Mouse (Mus musculus) ES-E14 (cell line): ENCODE data around the gene Bag3. TPM values are rescaled to one million over a fixed set of nuclear protein-coding genes. Genes with fewer than 3 reads are reported as not detected.
"Not testable (repeated sequence)": the region's sequence is repeated elsewhere in the genome, so short reads cannot be mapped to it uniquely, and the experiment has no call there.

Experiments
- DNase-seq: peaks from one replicate; pipeline ENCODE4 v3.0.0-alpha.2; 2013; ENCODE audit warnings: low read depth, low spot score
- H3K27ac ChIP-seq: 2 replicates; pipeline ENCODE4 v1.5.1; 2012; ENCODE audit warnings: low read depth, mild to moderate bottlenecking, low read length, moderate library complexity, mixed read lengths; ENCODE audit not compliant: poor library complexity, insufficient read depth, severe bottlenecking
- H3K36me3 ChIP-seq: 2 replicates; pipeline ENCODE4 v1.6.1; 2012; ENCODE audit warnings: mild to moderate bottlenecking, low read length, moderate library complexity, mixed read lengths; ENCODE audit not compliant: control insufficient read depth, poor library complexity, insufficient read depth, severe bottlenecking
- H3K4me1 ChIP-seq, 2 experiments: fragments of 150-350 bp in 1 of 2; sonication (generic) in 1 of 2; 2 replicates each; pipeline ENCODE4 v1.6.1; 2012; ENCODE audit warnings: low read length in 2 of 2, mild to moderate bottlenecking in 1 of 2, mixed read lengths in 1 of 2; ENCODE audit not compliant: control insufficient read depth in 2 of 2, insufficient read depth in 2 of 2, poor library complexity in 1 of 2
- H3K4me3 ChIP-seq, 2 experiments: fragments of 150-350 bp in 1 of 2; sonication (generic) in 1 of 2; 2 replicates each; pipeline ENCODE4 v1.5.1; 2012; ENCODE audit warnings: low read length in 2 of 2, low read depth in 1 of 2, mild to moderate bottlenecking in 1 of 2, mixed read lengths in 1 of 2; ENCODE audit not compliant: insufficient read depth in 1 of 2, poor library complexity in 1 of 2, severe bottlenecking in 1 of 2
- H3K9ac ChIP-seq: 2 replicates; pipeline ENCODE4 v1.6.1; 2012; ENCODE audit warnings: low read depth, mild to moderate bottlenecking, low read length, mixed read lengths; ENCODE audit not compliant: poor library complexity, insufficient read depth, severe bottlenecking
- H3K9me3 ChIP-seq: fragments of 150-350 bp; sonication (generic); 2 replicates; pipeline ENCODE4 v1.6.1; 2012; ENCODE audit warnings: low read depth, mild to moderate bottlenecking, low read length; ENCODE audit not compliant: control insufficient read depth, insufficient read depth
- CHD2 ChIP-seq: IDR thresholded peaks from 2 replicates; pipeline ENCODE4 v1.6.1; 2014; ENCODE audit warnings: mild to moderate bottlenecking, low read depth, low read length, inconsistent platforms
- HCFC1 ChIP-seq: IDR thresholded peaks from 2 replicates; pipeline ENCODE4 v1.6.1; 2012; ENCODE audit warnings: low read length, inconsistent platforms, borderline replicate concordance; ENCODE audit not compliant: insufficient read depth
- MAFK ChIP-seq: IDR thresholded peaks from 2 replicates; pipeline ENCODE4 v1.6.1; 2014; ENCODE audit warnings: mild to moderate bottlenecking, low read depth, low read length, inconsistent platforms; ENCODE audit not compliant: insufficient read depth
- ZC3H11A ChIP-seq: IDR thresholded peaks from 2 replicates; pipeline ENCODE4 v1.6.1; 2012; ENCODE audit warnings: low read depth, mild to moderate bottlenecking, inconsistent platforms, low read length, borderline replicate concordance
- ZNF384 ChIP-seq: IDR thresholded peaks from 2 replicates; pipeline ENCODE4 v1.6.1; 2012; ENCODE audit warnings: low read depth, low read length, inconsistent platforms
- in situ Hi-C, 2 experiments: fragments of 600-800 bp; cut with MboI; formaldehyde crosslinking; loops; one replicate each; pipeline ENCODE4 v1.15.1; 2025; ENCODE audit warnings: low sequenced_read_pairs in 2 of 2, inconsistent platforms in 1 of 2; ENCODE audit not compliant: unreplicated experiment in 2 of 2
- total RNA-seq: library from RNA; depleted of rRNA; stranded (reverse); fragments of 300-350 nt; gene quantifications from 2 replicates; pipeline ENCODE4 v1.2.3, GENCODE M21; 2012

Bag3 gene
- total RNA-seq, 1 experiment, result 13.6 TPM

GRCm38 (mm10) chr7:128563373-128563772, 40.0 kb downstream of the Bag3 start:
- in situ Hi-C loops, result no loop called here
- H3K4me1 ChIP-seq, result peaks cover 6 to 10% of the 10 kb centered on the region in 2 experiments; a peak in 2 of 4 replicates
- H3K27ac ChIP-seq, result no peak overlapping the region
- no peak overlapping the region for H3K9ac ChIP-seq
- H3K4me3 ChIP-seq, result no peak overlapping the region
- no peaks in the 10 kb centered on the region for H3K9me3 ChIP-seq
- peak; percentile 51 for DNase-seq
- TF ChIP-seq CHD2 (no peak), MAFK (no peak), ZC3H11A (no peak), HCFC1 (no peak), ZNF384 (no peak)
- no peaks in the 10 kb centered on the region for H3K36me3 ChIP-seq

- H3K4me3 ChIP-seq, result no peak overlapping the region
- peaks cover 6 to 10% of the 10 kb centered on the region in 2 experiments; a peak in 2 of 4 replicates for H3K4me1 ChIP-seq
- in situ Hi-C loops, result no loop called here
- no peak overlapping the region for H3K27ac ChIP-seq
- TF ChIP-seq CHD2, result no peak
- TF ChIP-seq ZC3H11A, result no peak
- no peak for TF ChIP-seq MAFK
- TF ChIP-seq ZNF384, result no peak
- TF ChIP-seq HCFC1, result no peak
- no peak for DNase-seq
- no peak overlapping the region for H3K9ac ChIP-seq
- no peaks in the 10 kb centered on the region for H3K36me3 ChIP-seq
- no peaks in the 10 kb centered on the region for H3K9me3 ChIP-seq
Measured at GRCm38 (mm10) chr7:128566311-128566710, 42.9 kb downstream of the Bag3 start.

GRCm38 (mm10) chr7:128567561-128568244, 44.3 kb downstream of the Bag3 start:
- no peaks in the 10 kb centered on the region for H3K9me3 ChIP-seq
- TF ChIP-seq ZC3H11A (no peak), ZNF384 (no peak), HCFC1 (no peak), MAFK (no peak), CHD2 (no peak)
- DNase-seq, result no peak
- H3K4me1 ChIP-seq, result peaks cover 6 to 10% of the 10 kb centered on the region in 2 experiments; a peak in 2 of 4 replicates
- no peaks in the 10 kb centered on the region for H3K36me3 ChIP-seq
- in situ Hi-C loops, result no loop called here
- H3K4me3 ChIP-seq, result no peak overlapping the region
- no peak overlapping the region for H3K9ac ChIP-seq
- no peak overlapping the region for H3K27ac ChIP-seq

- H3K27ac ChIP-seq, H3K9ac ChIP-seq, H3K4me1 ChIP-seq, H3K9me3 ChIP-seq, H3K36me3 ChIP-seq, in situ Hi-C loops, DNase-seq, H3K4me3 ChIP-seq: not testable (repeated sequence)
Measured at GRCm38 (mm10) chr7:128569429-128569828, 46.0 kb downstream of the Bag3 start.
